Mouse (Mus musculus) lung, adult 2 months (tissue): ENCODE measurements around the gene Efnb3.

Source experiments
- CTCF ChIP-seq: fragments of 200-500 bp; IDR thresholded peaks from 2 replicates; pipeline ENCODE4 v1.5.1; 2011; ENCODE audit warnings: mild to moderate bottlenecking, low read length, control low read depth; ENCODE audit not compliant: insufficient read depth
- POLR2A ChIP-seq: fragments of 200-500 bp; IDR thresholded peaks from 2 replicates; pipeline ENCODE4 v1.6.1; 2011; ENCODE audit warnings: low read depth, mild to moderate bottlenecking, control low read depth, low read length, borderline replicate concordance; ENCODE audit errors: extremely low read depth

DNA sequence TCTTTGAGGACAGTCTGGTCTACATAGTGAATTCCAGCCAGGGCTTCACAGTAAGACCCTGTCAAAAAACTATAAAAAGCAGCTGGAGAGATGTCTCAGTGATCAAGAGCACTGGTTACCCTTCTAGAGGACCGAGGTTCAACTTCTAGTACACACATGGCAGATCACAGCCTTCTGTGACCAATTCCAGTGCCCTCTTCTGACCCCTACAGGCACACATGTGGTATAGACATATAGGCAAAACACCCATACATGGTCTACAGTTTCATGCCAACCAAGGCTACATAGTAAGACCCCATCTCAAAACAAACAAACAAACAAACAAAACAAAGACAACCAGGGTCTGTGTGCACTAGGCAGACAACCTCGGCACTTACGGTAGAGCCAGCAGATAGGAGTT lies 15.2 kb upstream of the Efnb3 start:
- TF ChIP-seq CTCF (peak; percentile 28; the same call in 1 of the 2 replicates), POLR2A (no peak)
